Mouse (Mus musculus) myocyte (in vitro differentiated cells): Measurements from ENCODE around the gene Psors1c2. TPM values are rescaled to one million over a fixed set of nuclear protein-coding genes. Genes with fewer than 3 reads are reported as not detected.

Source experiments
- H3K27me3 ChIP-seq: one replicate; pipeline ENCODE4 v1.6.1; 2011; ENCODE audit not compliant: control insufficient read depth, insufficient read depth, insufficient read length
- H3K36me3 ChIP-seq: one replicate; pipeline ENCODE4 v1.6.1; 2011; ENCODE audit not compliant: control insufficient read depth, insufficient read depth
- H3K4me2 ChIP-seq: one replicate; pipeline ENCODE4 v1.6.1; 2011; ENCODE audit warnings: low read depth, control low read depth
- H3K4me3 ChIP-seq: one replicate; pipeline ENCODE4 v1.5.1; 2011; ENCODE audit warnings: mild to moderate bottlenecking, control low read depth, moderate library complexity
- H3K79me2 ChIP-seq: one replicate; pipeline ENCODE4 v1.6.1; 2011; ENCODE audit not compliant: control insufficient read depth, insufficient read depth
- H3ac ChIP-seq: one replicate; pipeline ENCODE4 v1.6.1; 2011; ENCODE audit not compliant: control insufficient read depth, insufficient read length
- CEBPB ChIP-seq: IDR thresholded peaks from 2 replicates; pipeline ENCODE4 v1.6.1; 2011; ENCODE audit warnings: mild to moderate bottlenecking, moderate library complexity; ENCODE audit not compliant: poor library complexity, insufficient read depth, severe bottlenecking
- E2F4 ChIP-seq: IDR thresholded peaks from one replicate; pipeline ENCODE4 v1.6.1; 2011; ENCODE audit warnings: mild to moderate bottlenecking, control low read depth, moderate library complexity; ENCODE audit not compliant: insufficient read depth
- MAX ChIP-seq: IDR thresholded peaks from one replicate; pipeline ENCODE4 v1.6.1; 2011; ENCODE audit warnings: low read depth, mild to moderate bottlenecking, control low read depth
- MYOD1 ChIP-seq, 3 experiments: IDR thresholded peaks; one replicate each; pipeline ENCODE4 v1.6.1; 2011; ENCODE audit warnings: control low read depth in 2 of 3, low read depth in 2 of 3, mild to moderate bottlenecking in 2 of 3, moderate library complexity in 1 of 3; ENCODE audit not compliant: insufficient read length in 2 of 3, control insufficient read depth in 1 of 3
- MYOG ChIP-seq, 3 experiments: IDR thresholded peaks; one replicate each; pipeline ENCODE4 v1.6.1; 2011; ENCODE audit warnings: control low read depth in 2 of 3, low read depth in 2 of 3, mild to moderate bottlenecking in 2 of 3; ENCODE audit not compliant: insufficient read length in 2 of 3, control insufficient read depth in 1 of 3, insufficient read depth in 1 of 3
- POLR2A ChIP-seq: IDR thresholded peaks from one replicate; pipeline ENCODE4 v1.6.1; 2011; ENCODE audit warnings: low read depth, mild to moderate bottlenecking, control low read depth, moderate library complexity; ENCODE audit not compliant: insufficient read length
- POLR2AphosphoS2 ChIP-seq: IDR thresholded peaks from one replicate; pipeline ENCODE4 v1.6.1; 2011; ENCODE audit warnings: low read depth, control low read depth; ENCODE audit not compliant: insufficient read length
- REST ChIP-seq: IDR thresholded peaks from one replicate; pipeline ENCODE4 v1.6.1; 2011; ENCODE audit warnings: mild to moderate bottlenecking, control low read depth, moderate library complexity; ENCODE audit not compliant: insufficient read depth, insufficient read length
- SRF ChIP-seq: IDR thresholded peaks from one replicate; pipeline ENCODE4 v1.6.1; 2011; ENCODE audit warnings: low read depth; ENCODE audit not compliant: control insufficient read depth, insufficient read length
- TCF12 ChIP-seq: IDR thresholded peaks from one replicate; pipeline ENCODE4 v1.6.1; 2011; ENCODE audit warnings: mild to moderate bottlenecking, control low read depth; ENCODE audit not compliant: poor library complexity, insufficient read depth, severe bottlenecking
- TCF3 ChIP-seq: IDR thresholded peaks from one replicate; pipeline ENCODE4 v1.6.1; 2011; ENCODE audit warnings: low read depth, control low read depth; ENCODE audit not compliant: insufficient read length
- USF1 ChIP-seq: IDR thresholded peaks from one replicate; pipeline ENCODE4 v1.6.1; 2011; ENCODE audit warnings: low read depth, mild to moderate bottlenecking, control low read depth, moderate library complexity
- polyA plus RNA-seq: library from polyadenylated mRNA; unstranded; fragments of >200 nt; fragmentation: generic; extraction: Trizol; gene quantifications from one replicate; pipeline ENCODE4 v1.2.1, GENCODE M21; 2012; ENCODE audit warnings: missing spikeins

Psors1c2 gene
- polyA plus RNA-seq, 1 experiment, result 0.07 TPM

DNA sequence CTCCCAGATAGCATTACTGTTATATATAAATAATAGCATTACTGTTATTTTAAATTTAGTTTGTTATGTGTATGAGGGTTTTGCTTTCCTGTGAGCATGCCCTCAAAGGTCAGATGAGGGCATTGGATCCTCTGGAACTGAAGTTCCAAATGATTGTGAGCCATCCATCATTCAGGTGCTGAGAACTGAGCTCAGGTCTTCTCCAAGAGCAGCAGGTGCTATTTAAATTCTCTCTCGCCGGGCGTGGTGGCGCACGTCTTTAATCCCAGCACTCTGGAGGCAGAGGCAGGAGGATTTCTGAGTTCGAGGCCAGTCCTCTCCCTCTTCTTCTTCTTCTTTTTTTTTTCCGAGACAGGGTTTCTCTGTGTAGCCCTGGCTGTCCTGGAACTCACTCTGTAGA is 35.9 kb upstream of the Psors1c2 start:
- Histone ChIP-seq H3K36me3 (no peaks in the 10 kb centered on the region), H3K4me2 (no peak overlapping the region), H3K79me2 (no peaks in the 10 kb centered on the region), H3K4me3 (no peak overlapping the region), H3K27me3 (peaks cover 4% of the 10 kb centered on the region), H3ac (no peak overlapping the region)
- no peak for TF ChIP-seq CEBPB
- no peak for TF ChIP-seq MYOD1 (IDR thresholded peaks at IDR 0.05; ENCODE audit: control insufficient read depth in 1 of 3, insufficient read length in 2 of 3, low read depth in 2 of 3)
- TF ChIP-seq USF1, result no peak
- TF ChIP-seq MYOG (IDR thresholded peaks at IDR 0.05; ENCODE audit: control insufficient read depth in 1 of 3, insufficient read depth in 1 of 3, insufficient read length in 2 of 3, low read depth in 2 of 3), result no peak
- TF ChIP-seq POLR2AphosphoS2, result no peak
- no peak for TF ChIP-seq SRF
- TF ChIP-seq TCF12, result no peak

- Histone ChIP-seq H3K79me2 (no peaks in the 10 kb centered on the region), H3K27me3 (peaks cover 6% of the 10 kb centered on the region), H3K4me2 (no peak overlapping the region), H3K36me3 (no peaks in the 10 kb centered on the region), H3ac (no peak overlapping the region), H3K4me3 (no peak overlapping the region)
- TF ChIP-seq SRF, result no peak
- TF ChIP-seq E2F4, result no peak
- TF ChIP-seq CEBPB, result no peak
- no peak for TF ChIP-seq POLR2A
- no peak for TF ChIP-seq REST
- no peak for TF ChIP-seq MAX
- no peak for TF ChIP-seq MYOG (IDR thresholded peaks at IDR 0.05; ENCODE audit: control insufficient read depth in 1 of 3, insufficient read depth in 1 of 3, insufficient read length in 2 of 3, low read depth in 2 of 3)
- TF ChIP-seq POLR2AphosphoS2, result no peak
These were observed 30.8 kb upstream of the Psors1c2 start for GRCm38 (mm10) chr17:35502226-35502625.

DNA sequence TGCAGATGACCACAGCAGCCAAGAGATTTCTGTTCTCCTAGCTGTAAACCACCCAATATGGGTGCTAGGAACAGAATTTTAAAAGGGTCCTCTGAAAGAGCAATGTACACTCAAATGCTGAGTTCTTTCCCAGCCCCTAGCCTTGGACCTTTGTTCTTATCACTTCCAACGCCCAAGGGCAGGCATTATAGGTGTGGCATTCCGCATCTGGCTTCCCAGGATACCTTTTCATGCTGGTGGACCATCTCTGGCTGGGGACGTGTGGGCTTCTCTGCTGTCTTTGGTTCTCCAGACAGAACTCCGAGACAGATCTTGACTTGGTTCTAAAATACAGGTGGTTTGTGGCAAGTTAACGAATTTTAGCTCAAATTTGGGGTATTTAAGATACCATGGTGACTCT is 30.2 kb upstream of the Psors1c2 start:
- Histone ChIP-seq H3K4me3 (no peak overlapping the region), H3K27me3 (peaks cover 7% of the 10 kb centered on the region), H3K36me3 (no peaks in the 10 kb centered on the region), H3K79me2 (no peaks in the 10 kb centered on the region), H3K4me2 (no peak overlapping the region), H3ac (no peak overlapping the region)
- TF ChIP-seq POLR2A (no peak), CEBPB (no peak), TCF3 (no peak), USF1 (no peak)

GRCm38 (mm10) chr17:35503849-35504248 is 29.2 kb upstream of the Psors1c2 start:
- H3K4me2 ChIP-seq, result no peak overlapping the region
- peaks cover 7% of the 10 kb centered on the region for H3K27me3 ChIP-seq
- H3K4me3 ChIP-seq, result no peak overlapping the region
- TF ChIP-seq MYOG (IDR thresholded peaks at IDR 0.05; ENCODE audit: control insufficient read depth in 1 of 3, insufficient read depth in 1 of 3, insufficient read length in 2 of 3, low read depth in 2 of 3) (no peak), E2F4 (no peak), POLR2A (no peak), MAX (no peak), USF1 (no peak), TCF3 (no peak), MYOD1 (IDR thresholded peaks at IDR 0.05; ENCODE audit: control insufficient read depth in 1 of 3, insufficient read length in 2 of 3, low read depth in 2 of 3) (no peak), CEBPB (no peak), POLR2AphosphoS2 (no peak), TCF12 (no peak), REST (no peak)
- no peaks in the 10 kb centered on the region for H3K79me2 ChIP-seq
- no peak overlapping the region for H3ac ChIP-seq
- H3K36me3 ChIP-seq, result no peaks in the 10 kb centered on the region

DNA sequence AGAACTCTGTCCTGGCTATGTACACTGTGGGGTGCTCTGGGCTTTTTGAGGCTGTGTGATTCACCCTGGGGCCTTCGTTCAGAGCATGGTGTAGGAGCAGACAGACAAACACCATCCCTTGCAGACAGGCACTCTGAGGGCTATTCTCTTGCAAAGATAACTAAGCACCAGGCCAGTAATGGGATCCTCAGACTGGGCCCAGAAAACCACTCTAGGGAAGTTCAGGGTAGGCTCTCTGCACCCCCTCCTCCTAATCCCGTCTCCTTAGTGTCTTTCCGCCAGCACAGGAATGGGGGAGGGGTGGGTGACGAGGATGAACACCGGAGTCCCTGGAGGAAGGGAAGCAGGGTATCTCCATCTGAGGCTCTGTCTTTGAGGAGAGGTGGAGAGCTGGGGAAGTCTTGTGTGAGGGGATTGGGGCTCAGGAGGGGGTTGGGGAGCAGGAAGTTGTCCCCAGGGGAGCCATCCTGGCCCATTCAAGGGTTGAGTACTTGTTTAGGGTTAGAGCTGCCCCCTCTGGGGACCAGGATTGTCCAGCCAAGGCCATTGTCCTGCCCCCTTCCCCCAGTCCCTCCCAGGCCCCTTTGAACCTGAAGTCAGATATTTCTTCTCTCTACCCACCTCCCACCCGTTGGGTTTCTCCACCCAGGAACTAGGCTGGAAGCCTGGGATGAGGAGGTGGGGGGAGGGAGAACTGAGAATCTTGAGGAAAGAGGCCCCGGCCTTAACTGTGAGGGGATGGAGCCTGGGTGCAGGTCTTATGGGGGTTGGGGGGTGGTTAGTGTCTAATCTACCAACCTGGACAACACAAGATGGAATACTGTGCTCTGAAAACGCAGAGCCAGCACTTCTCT is 28.1 kb upstream of the Psors1c2 start:
- Histone ChIP-seq H3K79me2 (no peaks in the 10 kb centered on the region), H3K4me3 (no peak overlapping the region), H3K27me3 (peaks cover 7% of the 10 kb centered on the region), H3ac (no peak overlapping the region), H3K4me2 (no peak overlapping the region), H3K36me3 (no peaks in the 10 kb centered on the region)
- no peak for TF ChIP-seq E2F4
- no peak for TF ChIP-seq REST
- no peak for TF ChIP-seq MYOG (IDR thresholded peaks at IDR 0.05; ENCODE audit: control insufficient read depth in 1 of 3, insufficient read depth in 1 of 3, insufficient read length in 2 of 3, low read depth in 2 of 3)
- no peak for TF ChIP-seq POLR2AphosphoS2
